Mouse (Mus musculus) embryo, embryonic 9.5 days (tissue): ENCODE measurements around the gene Fam198b.

Experiments used
- DNase-seq: peaks from one replicate; pipeline ENCODE4 v3.0.0-alpha.2; 2017; ENCODE audit errors: extremely low spot score

Gene Fam198b

DNA sequence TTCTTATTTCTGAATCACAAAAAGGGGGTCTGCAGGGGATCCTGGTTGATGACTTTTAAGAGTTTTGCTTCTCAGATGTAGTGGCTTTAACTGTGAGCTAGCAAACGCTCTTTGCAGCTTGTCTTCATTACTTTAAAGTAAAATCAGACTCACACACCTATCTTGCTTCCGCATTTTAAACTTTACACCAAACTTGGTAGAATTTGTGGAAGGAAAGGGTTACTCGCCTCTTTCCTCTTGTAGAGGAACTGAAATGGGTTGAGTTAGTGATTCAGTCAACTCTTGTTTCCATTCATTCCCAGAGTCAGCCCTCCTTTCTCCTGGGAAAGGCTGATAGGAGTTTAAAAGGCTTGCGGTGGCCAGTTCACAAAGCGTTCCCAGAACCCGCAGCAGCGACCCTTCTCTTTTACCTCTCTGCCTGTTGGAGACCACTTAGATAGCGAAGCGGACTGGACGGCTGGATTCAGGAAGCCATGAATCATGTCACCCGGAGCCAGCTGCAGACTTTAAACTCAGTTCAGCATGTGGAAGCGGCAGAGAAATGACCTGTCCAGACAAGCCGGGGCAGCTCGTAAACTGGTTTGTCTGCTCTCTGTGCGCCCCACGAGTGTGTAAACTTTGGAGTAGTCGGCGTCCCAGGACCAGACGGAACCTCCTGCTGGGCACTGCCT lies 1.5 kb downstream of the Fam198b start:
- peak; percentile 68 for DNase-seq

DNA sequence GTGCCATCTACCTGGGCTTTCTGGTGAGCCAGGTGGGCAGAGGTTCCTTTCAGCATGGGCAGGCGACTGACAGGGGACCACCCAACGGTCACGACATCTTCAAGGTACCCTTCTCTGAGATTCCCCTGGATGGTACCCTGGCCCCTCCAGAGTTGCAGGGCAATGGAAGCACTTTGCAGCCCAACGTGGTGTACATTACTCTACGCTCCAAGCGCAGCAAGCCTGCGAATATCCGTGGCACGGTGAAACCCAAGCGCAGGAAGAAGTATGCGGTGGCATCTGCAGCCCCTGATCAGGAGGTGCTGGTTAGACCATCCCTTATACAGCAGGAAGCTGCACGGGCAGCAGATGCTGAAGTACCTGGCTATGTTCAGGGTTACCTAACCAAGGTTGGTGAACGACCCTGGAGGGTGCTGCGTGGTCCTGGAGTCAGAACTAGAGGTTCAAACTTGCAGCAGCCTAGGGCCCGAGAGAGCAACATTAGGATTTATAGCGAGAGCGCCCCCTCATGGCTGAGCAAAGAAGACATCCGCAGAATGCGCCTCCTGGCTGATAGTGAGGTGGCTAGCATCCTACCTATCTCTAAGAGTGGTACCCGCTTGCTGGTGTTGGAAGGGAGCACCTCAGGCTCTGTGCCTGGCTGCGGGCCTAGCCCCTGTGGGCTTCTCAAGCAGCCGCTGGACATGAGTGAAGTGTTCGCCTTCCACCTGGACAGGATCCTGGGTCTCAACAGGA lies 2.2 kb downstream of the Fam198b start:
- no peak for DNase-seq

DNA sequence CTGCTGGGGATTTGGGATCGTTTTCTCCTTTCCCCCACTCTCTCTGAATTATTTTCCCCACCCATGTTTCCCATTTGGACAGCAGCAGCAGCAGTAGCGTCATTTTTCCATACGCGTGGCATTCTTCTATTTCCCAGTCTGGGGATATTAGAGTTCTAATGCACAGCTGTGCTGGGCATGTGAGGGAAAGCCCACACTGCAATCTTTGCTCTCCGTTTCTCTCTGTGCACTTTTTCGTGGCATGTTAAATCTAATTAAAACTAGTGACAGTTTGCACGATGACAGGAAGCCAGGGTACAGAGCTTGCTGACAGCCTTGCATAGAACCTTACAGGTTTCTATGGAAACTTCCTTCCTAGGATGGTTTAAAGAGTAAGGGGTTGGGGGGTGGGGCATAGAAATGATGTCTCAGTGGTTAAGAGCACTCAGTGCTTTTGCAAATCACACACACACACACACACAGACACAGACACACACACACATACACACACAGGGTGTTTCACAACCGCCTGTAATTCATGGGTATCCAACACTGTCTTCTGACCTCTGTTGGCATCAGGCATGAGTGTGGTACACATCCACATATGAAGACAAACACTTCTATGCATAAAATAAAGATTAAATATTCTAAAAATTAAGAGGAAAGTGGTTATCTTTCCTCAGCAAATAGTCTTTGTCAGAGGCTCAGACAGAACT lies 3.0 kb downstream of the Fam198b start:
- DNase-seq = no peak

DNA sequence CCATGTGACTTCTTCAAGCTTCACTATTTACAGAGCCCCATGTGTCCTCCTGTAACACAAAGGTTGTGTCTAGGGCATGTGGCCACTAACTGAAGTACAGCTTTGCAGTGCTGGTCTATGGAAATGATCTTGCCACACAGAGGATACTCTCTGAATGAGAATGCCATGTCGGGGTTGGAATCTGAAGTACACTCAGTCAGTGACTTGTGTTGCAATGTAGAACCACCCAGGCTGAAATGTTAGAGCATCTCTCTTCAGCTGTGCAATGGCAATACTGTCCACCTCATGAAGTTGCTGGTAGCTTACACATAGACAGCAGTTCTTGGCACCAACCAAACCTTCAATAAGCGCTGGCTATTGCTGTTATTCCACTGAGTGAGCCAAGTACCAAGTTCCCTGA lies 3.6 kb downstream of the Fam198b start:
- DNase-seq = no peak

GRCm38 (mm10) chr3:79897534-79898370 lies 13.4 kb downstream of the Fam198b start:
- no peak for DNase-seq

DNA sequence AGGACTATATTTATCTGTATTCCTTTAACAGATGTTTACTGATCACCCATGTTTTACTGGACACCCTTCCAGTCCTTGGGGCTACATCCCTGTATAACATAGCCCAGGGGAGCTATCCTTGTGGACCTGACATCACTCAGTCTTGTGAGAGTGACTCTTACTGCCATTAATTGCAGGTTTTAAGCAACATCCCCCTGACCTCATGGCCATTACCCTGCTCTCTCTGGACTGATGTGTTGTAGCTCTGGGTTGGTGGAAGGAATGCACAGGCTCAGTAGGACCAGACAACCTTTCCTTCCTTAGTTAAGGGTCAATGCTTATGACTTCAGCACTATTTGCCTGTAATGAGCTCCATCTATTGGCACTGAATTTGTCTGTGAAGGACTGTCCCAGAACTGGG lies 14.2 kb downstream of the Fam198b start:
- DNase-seq = no peak

GRCm38 (mm10) chr3:79899906-79900305 lies 15.6 kb downstream of the Fam198b start:
- no peak for DNase-seq

- no peak for DNase-seq
These were observed 16.2 kb downstream of the Fam198b start for GRCm38 (mm10) chr3:79900502-79900901.

- DNase-seq = no peak
These were observed 17.0 kb downstream of the Fam198b start for GRCm38 (mm10) chr3:79901321-79901720.

- no peak for DNase-seq
These were observed 17.4 kb downstream of the Fam198b start for GRCm38 (mm10) chr3:79901734-79902133.

DNA sequence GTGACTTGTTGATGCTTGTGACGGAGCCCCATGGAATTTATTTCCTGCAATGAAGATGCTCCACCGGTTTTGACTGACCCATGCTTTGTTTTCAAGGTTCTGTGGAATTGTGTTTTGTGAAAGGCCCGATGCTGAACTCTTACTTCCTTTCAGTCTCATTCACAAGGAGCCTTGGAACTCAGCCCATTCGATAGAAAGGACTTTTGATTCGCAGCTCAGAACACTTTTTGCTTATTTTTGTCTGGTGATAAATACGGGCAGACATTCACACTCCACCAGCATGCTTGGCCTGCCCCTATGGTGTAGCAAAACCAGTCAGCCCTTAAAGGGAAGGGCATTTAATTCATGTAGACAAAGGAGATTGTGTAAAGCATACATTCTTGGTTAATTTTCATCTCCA lies 19.5 kb downstream of the Fam198b start:
- no peak for DNase-seq

DNA sequence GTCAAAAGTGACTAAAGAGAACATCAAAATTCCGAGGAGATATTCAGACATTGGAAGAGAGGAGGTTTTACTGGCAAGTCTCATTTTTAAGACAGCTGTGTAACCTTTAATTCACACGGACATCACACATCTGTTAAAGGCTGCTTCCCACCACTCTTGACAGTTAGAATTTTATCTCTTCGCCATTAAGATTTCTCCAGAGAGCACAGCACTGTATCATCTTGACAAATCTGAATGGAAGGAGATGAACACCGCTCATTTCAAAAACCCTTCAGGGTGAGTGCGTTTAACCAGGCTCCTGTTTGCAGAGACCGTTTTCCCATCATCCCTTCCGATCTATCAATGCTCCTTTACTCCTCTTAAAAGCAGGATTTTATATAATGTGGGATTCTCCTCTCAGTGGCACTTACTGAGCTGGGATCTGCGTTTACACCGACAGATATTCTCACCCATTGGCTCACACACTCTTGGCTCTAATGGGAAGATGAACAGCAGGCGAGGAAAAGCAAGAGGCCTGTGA lies 20.0 kb downstream of the Fam198b start:
- no peak for DNase-seq

- no peak for DNase-seq
These were observed 21.1 kb downstream of the Fam198b start for GRCm38 (mm10) chr3:79905397-79905796.

GRCm38 (mm10) chr3:79906250-79907045 lies 22.1 kb downstream of the Fam198b start:
- DNase-seq = no peak

- DNase-seq = no peak
These were observed 22.9 kb downstream of the Fam198b start for GRCm38 (mm10) chr3:79907223-79907622.

- no peak for DNase-seq
These were observed 26.2 kb downstream of the Fam198b start for GRCm38 (mm10) chr3:79910375-79911141.

- DNase-seq = no peak
These were observed 26.8 kb downstream of the Fam198b start for GRCm38 (mm10) chr3:79911166-79911565.

- no peak for DNase-seq
These were observed 29.7 kb downstream of the Fam198b start for GRCm38 (mm10) chr3:79914012-79914411.

GRCm38 (mm10) chr3:79916185-79916584 lies 31.9 kb downstream of the Fam198b start:
- DNase-seq = no peak

DNA sequence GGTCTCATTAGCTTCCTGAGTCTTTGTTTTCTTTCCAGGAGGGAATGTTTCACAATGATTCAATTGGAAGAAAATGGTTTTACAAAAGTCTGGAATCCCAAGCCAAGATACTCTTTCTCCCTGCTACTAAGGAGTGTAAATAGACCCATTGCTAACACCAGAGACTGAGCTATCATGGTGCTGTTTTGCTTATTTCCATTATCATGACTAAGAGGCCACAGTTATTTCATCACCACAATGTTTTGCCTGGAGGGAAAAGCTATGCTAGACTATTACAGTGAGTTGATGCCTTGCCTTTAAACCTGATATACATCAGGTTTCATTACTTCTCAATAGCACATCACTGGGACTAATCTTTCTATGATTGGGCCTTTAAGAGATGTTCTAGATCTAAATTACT lies 34.4 kb downstream of the Fam198b start:
- DNase-seq = no peak
